Mouse (Mus musculus): ENCODE measurements at regions not wholly inside any gene's neighbourhood (a gene's known extent, or its start where the extent isn't known, plus 50 kb on each side); places are given as distances from the start of the nearest gene placed in this dataset.
"Not testable (repeated sequence)": the region's sequence is repeated elsewhere in the genome, so short reads cannot be mapped to it uniquely, and the experiment has no call there.

DNA sequence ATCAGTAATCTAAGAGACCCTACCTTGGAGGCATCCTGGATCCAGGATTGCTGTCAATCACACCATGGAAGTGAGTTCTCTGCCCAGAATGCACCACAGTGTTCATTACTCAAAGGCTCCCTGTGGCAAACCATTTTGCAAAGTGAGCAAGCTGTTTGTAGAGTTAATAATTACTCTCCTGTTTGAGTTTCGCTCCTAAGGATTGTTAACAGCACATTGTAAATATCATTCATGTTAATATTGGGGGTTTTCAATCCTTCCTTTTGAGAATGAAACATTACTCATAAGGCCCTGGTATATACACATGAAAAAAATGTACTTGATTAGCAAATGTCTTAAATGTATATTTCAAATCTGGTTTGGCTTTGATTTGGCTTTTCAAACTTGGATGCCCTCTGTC, 58.1 kb upstream of the Clstn2 start:
- intact Hi-C loops (cut with DNase I) = no loop called here
- no peak for DNase-seq

DNA sequence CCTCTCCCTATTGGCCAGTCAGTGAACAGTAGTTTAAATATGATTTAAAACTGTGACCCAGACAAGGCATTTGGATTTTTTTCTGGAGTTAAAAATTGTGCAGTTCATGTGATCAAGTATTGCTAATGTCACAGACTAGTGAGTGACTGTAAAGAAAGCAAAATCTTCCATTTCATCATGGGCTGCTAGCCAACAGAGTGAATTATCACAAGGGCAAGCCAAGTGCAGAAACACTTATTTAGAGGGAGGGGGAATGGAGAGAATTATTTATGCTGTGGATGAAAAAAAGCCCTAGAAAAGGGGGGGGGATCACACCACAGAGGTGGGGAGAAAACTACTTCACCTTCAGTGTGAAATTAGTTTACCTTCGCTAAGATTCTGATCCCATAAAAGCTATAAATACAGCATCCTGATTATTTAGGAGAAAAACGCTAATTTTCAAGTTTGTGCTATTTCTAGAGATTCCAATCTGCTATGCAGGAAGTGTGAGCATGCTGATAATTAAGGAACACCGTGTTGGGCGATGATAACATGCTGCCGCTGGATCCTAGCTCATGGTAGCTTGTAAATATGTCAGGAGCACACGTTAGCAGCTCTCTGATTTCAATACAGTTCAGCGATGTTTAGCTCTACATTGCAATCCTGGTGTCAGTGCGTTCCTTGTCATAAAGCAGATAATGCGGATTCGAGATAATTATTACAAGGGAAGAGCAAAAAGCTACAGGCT, 62.2 kb upstream of the Clstn2 start:
- intact Hi-C loops (cut with DNase I) = no loop called here
- DNase-seq = no peak

DNA sequence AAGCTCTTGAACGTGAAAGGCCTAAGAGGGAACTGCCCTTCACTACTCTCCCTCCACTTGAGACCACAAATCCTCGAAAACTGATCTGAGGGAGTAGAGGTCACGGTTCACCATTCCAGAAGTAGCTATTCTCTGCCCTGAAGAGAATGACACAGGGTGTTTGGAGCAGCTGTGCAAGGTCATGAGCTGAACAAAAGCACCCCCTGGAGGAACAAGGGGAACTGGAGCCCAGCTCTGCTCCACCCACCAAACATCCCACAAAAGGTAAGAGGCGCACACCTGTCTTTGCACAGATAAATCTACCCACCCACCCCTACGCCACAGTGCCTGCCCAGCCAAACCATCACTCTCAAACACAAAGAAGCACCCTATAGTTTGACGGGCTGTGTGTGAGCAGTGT, 90.4 kb upstream of the Clstn2 start:
- DNase-seq = no peak
- intact Hi-C loops (cut with DNase I) = no loop called here

DNA sequence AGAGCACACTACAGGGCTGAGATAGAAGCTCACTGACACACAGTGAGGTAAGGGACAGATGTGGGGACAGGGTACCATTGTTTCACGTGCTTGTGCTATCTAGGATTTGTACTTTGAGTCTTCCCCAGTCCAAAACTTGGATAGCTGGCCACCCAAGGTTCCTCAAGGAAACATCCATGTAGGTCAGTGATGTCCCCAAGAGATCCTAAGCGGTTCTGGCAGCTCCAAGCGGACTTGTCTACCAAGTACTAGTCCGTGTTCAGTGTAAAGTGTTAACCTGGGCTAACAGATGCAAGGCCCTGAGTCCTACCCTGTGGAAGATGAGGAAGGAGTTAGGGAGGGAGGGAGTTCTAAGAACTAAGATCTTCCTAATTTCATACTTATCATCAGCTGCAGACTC, 96.6 kb upstream of the Clstn2 start:
- intact Hi-C loops (cut with DNase I) = no loop called here
- DNase-seq = no peak

DNA sequence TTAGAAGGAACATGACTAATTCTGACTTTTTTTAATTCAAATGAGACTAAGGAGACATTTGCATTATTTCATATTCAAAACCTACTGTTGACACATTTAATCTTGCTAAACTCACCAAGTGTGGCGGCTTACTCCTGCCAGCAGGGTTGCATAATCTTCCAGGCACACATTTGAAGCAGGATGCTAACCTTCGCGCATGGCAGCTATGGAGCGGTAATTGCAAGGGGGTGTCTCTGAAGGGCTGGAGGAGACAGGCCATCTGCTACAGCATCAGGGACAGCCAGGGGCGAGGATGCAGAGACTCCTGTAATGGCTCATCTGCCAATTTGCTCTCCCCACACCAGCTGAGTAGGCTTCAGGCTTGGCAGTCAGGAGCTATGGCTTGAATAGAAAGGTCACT, 97.9 kb upstream of the Clstn2 start:
- intact Hi-C loops (cut with DNase I) = no loop called here
- DNase-seq = no peak

DNA sequence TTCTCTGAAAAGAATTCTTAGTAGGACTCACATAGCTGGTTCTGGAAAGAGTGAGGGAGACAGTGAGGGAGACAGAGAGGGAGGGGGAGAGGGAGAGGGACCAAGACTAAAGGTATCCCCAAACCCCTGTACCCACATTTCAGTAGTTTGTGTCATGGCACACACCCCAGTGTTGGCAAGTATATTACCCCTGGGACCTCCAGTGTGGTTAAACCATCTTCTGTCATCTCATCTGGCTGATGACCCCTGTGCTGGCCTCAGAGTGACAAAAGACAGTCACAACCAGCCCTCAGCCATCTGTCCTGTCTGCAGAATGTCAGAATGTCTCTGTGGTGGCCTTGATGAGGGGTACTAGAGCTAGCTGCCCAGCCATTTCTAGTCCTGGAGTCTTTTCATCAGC, 107.6 kb upstream of the Clstn2 start:
- DNase-seq = no peak
- intact Hi-C loops (cut with DNase I) = no loop called here

DNA sequence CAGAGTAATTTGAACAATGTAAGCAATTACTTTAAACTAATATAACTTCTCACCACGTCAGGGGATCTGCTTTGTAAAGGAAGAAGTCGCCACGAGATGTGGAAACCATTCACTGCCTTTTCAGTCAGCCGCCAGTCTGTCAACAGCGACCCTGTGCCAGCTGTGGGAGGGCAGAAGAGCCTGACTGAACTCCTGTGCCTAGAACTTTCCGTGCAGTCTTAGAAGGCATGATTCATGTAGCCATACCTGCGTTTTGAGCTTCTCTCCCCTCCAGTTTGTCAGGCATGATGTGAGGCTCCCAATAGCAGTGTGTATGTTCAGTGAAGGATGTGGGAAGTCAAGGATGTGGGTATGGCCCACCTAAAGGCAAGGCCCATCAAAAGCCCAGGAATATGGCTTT, 109.1 kb upstream of the Clstn2 start:
- no peak for DNase-seq
- intact Hi-C loops (cut with DNase I) = no loop called here

DNA sequence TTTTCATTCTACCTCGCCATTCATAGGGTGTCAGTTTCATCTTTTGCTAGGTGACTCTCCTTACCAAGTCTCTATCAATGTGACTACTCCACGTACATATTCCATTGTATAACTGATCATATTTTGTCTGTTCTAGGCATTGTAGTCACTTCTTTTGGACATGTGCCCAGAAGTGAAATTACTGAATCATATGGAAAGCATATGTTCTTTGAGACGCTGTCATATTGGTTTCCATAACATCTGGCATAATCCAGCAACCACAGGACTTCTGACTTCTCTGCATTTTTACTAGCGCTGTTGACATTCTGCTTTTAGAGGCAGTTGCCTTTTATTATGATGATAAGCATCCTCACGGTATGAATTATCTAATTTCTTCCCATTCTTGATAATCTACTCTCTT, 113.9 kb upstream of the Clstn2 start:
- intact Hi-C loops (cut with DNase I) = no loop called here
- DNase-seq = no peak

DNA sequence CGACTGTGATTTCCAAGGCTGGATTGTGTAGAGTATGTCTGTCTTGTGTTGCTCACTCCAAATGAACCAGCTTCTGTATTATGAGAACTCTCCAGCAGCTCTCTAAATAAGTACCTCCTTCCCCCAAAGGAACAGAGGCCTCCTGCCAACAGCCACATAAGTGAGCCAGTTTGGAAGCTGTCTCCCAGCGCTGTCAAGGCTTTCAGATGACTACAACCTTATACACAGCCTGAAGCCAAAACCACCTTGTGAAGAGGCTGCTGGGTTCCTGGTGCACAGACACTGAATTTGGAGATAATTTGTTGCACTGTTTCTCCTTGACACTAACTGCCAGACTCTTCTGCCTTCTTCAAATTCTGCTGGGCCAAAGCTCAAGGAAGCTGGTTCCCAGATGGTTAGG, 125.4 kb upstream of the Clstn2 start:
- peak in 1 of 2 experiments; percentile 4 for DNase-seq
- intact Hi-C loops (cut with DNase I) = no loop called here

DNA sequence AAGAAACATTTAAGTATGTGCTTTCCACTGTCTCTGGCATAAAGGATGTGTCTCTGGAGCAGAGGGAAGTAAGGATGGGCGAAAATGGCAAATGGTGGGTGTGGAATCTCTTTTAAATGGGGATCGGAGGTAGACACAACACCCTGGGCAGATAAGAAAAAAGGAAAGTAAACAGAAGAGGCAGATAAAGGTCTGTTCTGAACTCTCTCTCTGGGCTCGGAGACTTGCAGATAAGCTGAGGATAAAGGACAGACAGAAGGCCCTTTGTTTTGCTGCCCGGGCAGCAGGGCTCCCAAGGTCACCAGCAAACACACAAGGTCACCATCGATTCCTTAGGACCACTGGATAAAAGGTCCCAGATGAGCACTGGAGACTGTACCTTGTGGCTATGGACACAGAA, 122.7 kb upstream of the Nmnat3 start:
- intact Hi-C loops (cut with DNase I) = no loop called here
- no peak for DNase-seq

DNA sequence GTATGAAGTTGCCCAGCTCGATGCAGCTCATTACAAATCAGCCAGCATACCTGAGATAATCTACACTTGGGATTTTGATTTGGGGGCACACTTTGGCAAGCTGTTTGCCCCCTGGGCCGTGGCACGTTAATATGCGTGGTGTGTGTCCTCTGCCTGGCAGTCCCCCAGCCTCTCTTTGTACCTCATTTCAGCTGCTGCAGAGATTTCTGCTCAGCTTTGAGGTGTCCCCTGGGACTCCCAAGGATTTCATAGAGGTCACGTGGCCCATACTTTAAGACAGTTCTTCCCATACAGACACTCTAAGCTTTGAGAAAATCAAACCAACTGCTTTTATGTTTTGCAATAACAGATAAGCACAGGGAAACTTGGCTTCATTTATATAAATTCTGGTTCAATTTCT, 113.2 kb upstream of the Nmnat3 start:
- no peak for DNase-seq
- intact Hi-C loops (cut with DNase I) = no loop called here

DNA sequence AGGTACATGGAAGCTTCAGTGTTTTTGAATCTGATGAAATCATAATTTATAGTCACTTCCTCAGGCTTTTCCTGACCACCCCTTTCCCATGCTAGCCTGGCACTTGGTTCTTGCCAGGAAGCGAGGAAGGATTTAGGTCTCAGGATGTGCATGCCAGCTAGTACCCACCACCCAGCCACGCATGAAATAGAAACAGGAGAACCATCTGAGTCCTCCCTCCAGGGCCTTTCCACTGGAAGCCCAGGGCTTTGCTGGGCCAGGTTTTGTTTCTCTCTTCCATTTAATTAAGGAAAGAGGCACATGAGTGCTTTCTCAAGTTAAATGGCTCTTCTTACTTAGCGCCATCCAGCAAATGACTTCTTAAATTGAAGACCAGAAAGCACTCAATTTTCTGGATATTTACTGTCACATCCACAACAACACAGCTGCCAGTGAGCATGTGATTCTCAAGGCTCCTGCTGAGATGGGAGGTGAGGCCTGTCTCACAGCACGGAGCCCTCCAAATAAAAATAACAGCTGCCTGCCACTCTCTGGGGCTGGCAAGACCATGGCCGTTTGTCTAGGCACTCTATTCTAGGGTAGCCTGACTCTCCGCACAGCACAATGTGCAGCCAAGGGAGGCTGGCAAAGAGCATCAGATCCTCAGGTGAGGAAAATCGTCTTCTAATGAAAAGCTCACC, 110.4 kb upstream of the Nmnat3 start:
- intact Hi-C loops (cut with DNase I) = no loop called here
- no peak for DNase-seq

DNA sequence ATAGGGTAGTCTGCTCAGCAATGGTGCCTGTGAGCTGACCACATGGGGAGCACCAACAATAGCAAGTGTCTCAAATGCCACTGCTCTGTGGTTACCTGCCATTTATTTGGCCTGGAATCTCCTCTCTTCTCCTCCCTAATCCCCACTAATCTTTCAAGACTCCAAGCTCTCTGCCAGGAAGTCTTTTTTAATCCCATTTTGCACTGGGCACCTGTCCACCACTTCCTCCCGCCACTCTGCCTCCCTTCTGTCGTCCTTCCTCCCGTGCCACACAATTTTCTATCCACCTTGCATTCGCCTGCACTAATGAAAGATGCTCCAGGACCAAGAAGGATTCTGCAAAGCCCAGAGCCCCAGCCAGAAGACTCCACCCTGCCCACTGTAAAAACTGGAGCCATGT, 106.5 kb upstream of the Nmnat3 start:
- DNase-seq = no peak

DNA sequence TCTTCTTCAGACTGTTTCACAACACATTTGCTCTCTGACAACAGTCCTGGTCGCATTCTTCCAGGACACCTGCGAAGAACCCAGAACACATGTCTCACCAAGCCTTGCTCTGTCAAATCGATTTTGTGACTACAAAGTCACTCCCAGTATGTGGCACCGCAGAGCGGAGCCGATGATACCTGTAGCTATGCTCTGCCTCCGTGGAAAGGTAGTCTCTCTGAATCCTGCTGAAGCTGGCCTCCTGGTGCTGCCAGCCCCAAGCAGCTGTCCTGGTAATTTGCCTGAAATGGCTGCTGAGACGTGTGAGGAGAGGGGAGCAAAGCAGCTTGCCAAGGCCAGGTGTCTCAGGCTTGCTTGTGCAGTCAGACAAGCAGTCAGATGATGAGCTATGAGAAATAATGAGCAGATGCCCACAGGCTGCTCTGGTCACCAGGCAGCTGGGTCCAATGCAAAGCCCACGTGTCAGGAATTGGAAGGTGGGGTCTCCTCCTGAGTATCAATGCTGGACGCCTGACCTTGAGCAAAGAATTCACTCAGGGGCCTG, 100.4 kb upstream of the Nmnat3 start:
- no peak for DNase-seq

More for the DNA sequence above, 106.5 kb upstream of the Nmnat3 start:
- intact Hi-C loops (cut with DNase I) = no loop called here

DNA sequence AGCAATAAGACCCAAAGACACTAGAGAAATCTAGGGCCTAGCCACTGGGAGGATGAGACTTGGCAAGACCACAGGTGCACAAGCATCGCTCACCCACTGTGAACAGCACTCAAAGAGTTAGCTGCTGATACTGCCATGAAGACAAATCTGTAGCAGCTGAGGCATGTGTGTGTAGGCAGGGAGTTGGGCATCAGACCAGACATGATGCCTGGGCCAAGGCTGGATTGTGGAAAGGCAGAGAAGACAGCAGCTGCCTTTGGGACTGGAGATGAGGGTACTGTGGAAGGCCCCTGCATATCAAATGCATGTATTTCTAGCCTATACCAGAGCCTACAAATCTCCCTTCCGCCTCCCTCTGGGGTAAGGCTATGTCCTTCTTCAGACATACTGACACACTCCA, 92.9 kb upstream of the Nmnat3 start:
- DNase-seq = no peak
- intact Hi-C loops (cut with DNase I) = no loop called here

More for the DNA sequence above, 100.4 kb upstream of the Nmnat3 start:
- intact Hi-C loops (cut with DNase I) = no loop called here

DNA sequence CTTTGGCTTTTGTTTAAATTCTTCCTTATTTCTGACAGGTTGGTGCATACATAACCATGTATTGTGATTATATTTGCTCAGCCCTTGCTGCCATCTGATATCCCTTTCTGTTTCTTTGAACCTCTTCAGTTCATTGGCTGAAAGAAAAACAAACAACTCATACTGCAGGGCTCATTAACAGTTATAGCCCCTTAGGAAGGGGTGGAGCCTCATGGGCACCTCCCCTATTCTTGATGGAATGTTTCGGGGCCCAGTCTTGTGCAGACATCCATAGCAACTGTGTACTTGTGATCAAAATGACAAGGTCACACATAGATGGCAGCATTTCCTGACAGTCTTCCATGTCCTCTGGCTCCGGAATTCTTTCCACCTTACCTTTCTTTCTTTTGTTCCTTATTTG, 68.4 kb upstream of the Nmnat3 start:
- intact Hi-C loops (cut with DNase I) = no loop called here
- DNase-seq = no peak

DNA sequence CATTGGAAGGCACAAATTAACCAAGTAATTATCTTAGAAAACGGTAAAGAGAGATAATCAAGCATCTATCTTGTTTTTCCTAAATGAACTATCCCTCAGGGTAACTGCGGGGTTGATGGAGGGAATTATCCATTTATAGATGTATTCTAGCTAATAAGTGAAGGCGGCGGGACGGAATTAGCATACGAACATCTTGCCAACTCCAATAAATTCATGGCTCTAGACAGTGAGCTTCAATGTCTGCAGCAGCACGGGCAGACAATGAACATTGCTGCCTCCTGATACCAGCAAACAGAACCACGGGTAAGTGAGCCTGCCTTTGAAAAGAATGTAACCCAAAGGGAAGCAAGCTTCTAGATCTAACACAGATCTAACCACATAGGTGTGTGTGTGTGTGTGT, 66.9 kb upstream of the Nmnat3 start:
- intact Hi-C loops (cut with DNase I) = no loop called here
- DNase-seq = no peak

DNA sequence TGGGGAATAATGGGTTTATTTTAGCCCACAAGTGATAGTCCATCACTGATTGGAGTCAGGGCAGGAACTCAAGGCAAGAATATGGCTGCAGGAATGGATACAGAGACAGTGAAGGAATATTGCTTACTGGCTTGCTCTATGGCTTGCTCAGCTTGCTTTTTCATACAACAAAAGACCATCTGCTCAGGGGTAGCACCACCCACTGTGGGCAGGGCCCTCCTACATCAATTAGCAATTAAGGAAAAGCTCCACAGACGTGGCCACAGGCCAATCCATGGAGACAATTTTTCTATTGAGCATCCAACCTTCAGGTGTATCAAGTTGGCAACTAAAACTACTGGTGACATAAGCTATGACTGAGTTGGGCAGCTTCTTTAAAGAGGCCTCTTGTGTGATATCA, 65.5 kb upstream of the Nmnat3 start:
- intact Hi-C loops (cut with DNase I) = no loop called here

DNA sequence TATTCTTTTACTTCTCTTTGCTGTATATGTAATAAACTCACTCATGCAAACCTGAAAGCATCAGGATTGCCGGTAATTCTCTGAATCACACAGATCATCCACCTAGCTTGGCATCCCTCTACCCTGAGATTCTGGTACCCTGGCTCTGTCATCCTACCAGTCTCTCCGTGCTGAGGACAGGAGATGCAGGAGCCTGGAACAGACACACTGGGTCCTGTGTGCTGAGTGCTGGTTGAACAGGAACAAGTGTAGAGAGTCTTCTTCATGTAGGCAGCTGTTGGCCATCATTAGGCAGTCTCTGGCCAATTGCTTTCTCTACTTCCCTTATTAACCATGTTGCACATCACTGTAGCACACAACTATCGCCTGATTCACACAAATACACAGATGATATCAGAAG, 59.0 kb upstream of the Nmnat3 start:
- intact Hi-C loops (cut with DNase I) = no loop called here
- DNase-seq = no peak

More for the DNA sequence above, 65.5 kb upstream of the Nmnat3 start:
- DNase-seq = no peak

DNA sequence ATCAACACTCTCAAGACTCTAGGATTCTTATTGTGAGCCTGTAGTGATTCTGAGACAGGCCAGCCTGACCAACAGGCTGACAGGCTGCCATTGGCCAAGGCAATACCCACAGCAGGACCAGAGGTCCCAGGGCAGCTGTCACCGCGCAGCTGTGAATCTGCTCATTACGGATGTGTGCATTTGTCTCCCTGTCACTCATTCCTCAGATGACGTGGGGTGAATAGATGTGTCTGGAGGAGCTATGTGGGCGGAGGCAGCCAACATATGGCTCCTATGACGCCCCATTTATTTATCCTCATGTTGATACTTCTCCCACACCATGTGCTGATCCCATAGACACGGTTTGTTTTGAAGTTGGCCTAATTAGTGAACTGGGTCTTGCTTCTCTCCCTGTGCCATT, 58.3 kb upstream of the Nmnat3 start:
- DNase-seq = no peak
- intact Hi-C loops (cut with DNase I) = no loop called here

DNA sequence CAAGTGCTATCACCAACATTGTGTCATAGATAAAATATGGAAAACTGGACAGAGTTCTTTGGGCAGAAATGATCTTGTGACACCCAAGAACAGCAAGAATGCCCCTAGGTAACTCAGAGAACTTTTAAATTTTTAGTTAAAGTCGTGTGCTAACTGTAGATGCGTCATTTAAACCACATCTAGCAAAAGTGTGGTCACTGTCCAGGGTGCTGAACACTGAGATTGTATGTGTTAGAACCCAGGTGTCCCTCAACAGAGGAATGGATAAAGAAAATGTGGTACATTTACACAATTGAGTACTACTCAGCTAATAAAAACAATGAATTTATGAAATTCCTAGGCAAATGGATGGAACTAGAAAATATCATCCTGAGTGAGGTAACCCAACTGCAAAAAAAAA, 52.5 kb upstream of the Nmnat3 start:
- DNase-seq = peak; percentile 5 to 18
- intact Hi-C loops (cut with DNase I) = not testable (repeated sequence)
